ENCODE assay signal across 27 mouse cellular contexts in genomic region chr2:33342148-33342547, GRCm38 (mm10). TPM values are rescaled to one million over a fixed set of nuclear protein-coding genes. Genes with fewer than 3 reads are reported as not detected.
DNase-seq lines count a peak whose midpoint lies in the region; ATAC-seq and TF ChIP-seq lines count a peak whose summit lies in the region.
"Had no signal": no experiment of that assay in that cellular context is flagged by ENCODE, and none has a peak within 500 bp of the region (broad histone marks: within the 10 kb centered on the region; RNA-seq: fewer than 3 reads in every experiment).

No protein-coding gene starts in this region.

- no peaks in the 10 kb centered on the region for H3K27me3 ChIP-seq in myocyte (ENCODE audit: control insufficient read depth, insufficient read depth, insufficient read length)
- H3K27me3 ChIP-seq: CH12.LX; heart, embryonic 15.5 days; hindbrain, embryonic 12.5 days; intestine, embryonic 15.5 days; limb, embryonic 12.5 days; liver, embryonic 15.5 days; Patski had no signal

- H3K36me3 ChIP-seq in myocyte (ENCODE audit: control insufficient read depth, insufficient read depth): no peaks in the 10 kb centered on the region
- H3K36me3 ChIP-seq: forebrain, embryonic 10.5 days; heart, embryonic 15.5 days; intestine, embryonic 15.5 days; limb, embryonic 12.5 days; liver, embryonic 15.5 days had no signal

- H3K27ac ChIP-seq in left cerebral cortex, adult 2 months: 0 out of 2 replicates have a peak overlapping the region, but pooled peaks have one; percentile 40
- H3K27ac ChIP-seq: forebrain, embryonic 10.5 days; gastrocnemius, adult 2 months; heart, embryonic 15.5 days; hindbrain, embryonic 12.5 days; hindbrain, postnatal 0 days; intestine, embryonic 15.5 days; limb, embryonic 12.5 days; liver, embryonic 15.5 days; midbrain, embryonic 12.5 days had no signal

- peak; percentile 33 for DNase-seq in cerebellum, adult 9-11 months
- DNase-seq in cerebellum, postnatal 4 days (ENCODE audit: low spot score in 2 of 2): no peak
- DNase-seq in left cerebral cortex, adult 2 months (ENCODE audit: extremely low spot score in 1 of 2, low spot score in 2 of 2): no peak
- no peak for DNase-seq in left cerebral cortex, adult 11 months (ENCODE audit: low spot score)
- DNase-seq in brain, adult 2 months (ENCODE audit: low read depth, low spot score): peak; percentile 71
- DNase-seq in spleen, adult 12 weeks (ENCODE audit: low spot score): no peak
- DNase-seq: adrenal gland, postnatal 10 days; cerebellum, adult 11-12 months; gastrocnemius, adult 2 months; gastrocnemius, postnatal 36 days; kidney, adult 2 months; kidney, postnatal 36 days; layer of hippocampus, postnatal 36 days; lung, embryonic 14.5 days; thymus, postnatal 14 days had no signal

- no peak overlapping the region for H3ac ChIP-seq in myocyte (ENCODE audit: control insufficient read depth, insufficient read length)

- H3K4me2 ChIP-seq in myocyte (ENCODE audit: low read depth): peak overlapping the region; percentile 7
- H3K4me2 ChIP-seq: heart, embryonic 15.5 days; hindbrain, embryonic 12.5 days; intestine, embryonic 15.5 days; limb, embryonic 12.5 days; liver, embryonic 15.5 days; lung, embryonic 14.5 days; midbrain, embryonic 12.5 days had no signal

- no peak for TF ChIP-seq POLR2A in myocyte (IDR thresholded peaks at IDR 0.05; ENCODE audit: insufficient read length, low read depth)

- intact Hi-C loops in left cerebral cortex, adult 2 months (cut with DNase I): no loop called here

- TF ChIP-seq CTCF in left cerebral cortex, adult 2 months (IDR thresholded peaks at IDR 0.05): no peak

- ATAC-seq in granulocyte monocyte progenitor cell, adult 5-6 weeks (replicated peaks; ENCODE audit: poor library complexity, severe bottlenecking): no peak; the same call in 1 of the 2 replicates
- ATAC-seq: hindbrain, postnatal 0 days; intestine, embryonic 15.5 days; Patski had no signal

- H3K4me3 ChIP-seq in left cerebral cortex, adult 2 months: no peak overlapping the region
- H3K4me3 ChIP-seq in myocyte: no peak overlapping the region
- H3K4me3 ChIP-seq: forebrain, embryonic 10.5 days; gastrocnemius, adult 2 months; heart, embryonic 15.5 days; hindbrain, embryonic 12.5 days; intestine, embryonic 15.5 days; limb, embryonic 12.5 days; liver, embryonic 15.5 days; midbrain, embryonic 12.5 days had no signal

- no peaks in the 10 kb centered on the region for H3K79me2 ChIP-seq in myocyte (ENCODE audit: control insufficient read depth, insufficient read depth)

TF ChIP-seq in myocyte, 11 proteins besides CTCF, POLR2A, EP300 and RAD21:
- no peak for TF ChIP-seq TCF3 (IDR thresholded peaks at IDR 0.05; ENCODE audit: insufficient read length, low read depth)
- TF ChIP-seq E2F4 (IDR thresholded peaks at IDR 0.05; ENCODE audit: insufficient read depth): no peak
- no peak for TF ChIP-seq TCF12 (IDR thresholded peaks at IDR 0.05; ENCODE audit: insufficient read depth, poor library complexity, severe bottlenecking)
- no peak for TF ChIP-seq CEBPB (IDR thresholded peaks at IDR 0.05; ENCODE audit: insufficient read depth, poor library complexity, severe bottlenecking)
- TF ChIP-seq REST (IDR thresholded peaks at IDR 0.05; ENCODE audit: insufficient read depth, insufficient read length): no peak
- TF ChIP-seq USF1 (IDR thresholded peaks at IDR 0.05; ENCODE audit: low read depth): no peak
- no peak for TF ChIP-seq SRF (IDR thresholded peaks at IDR 0.05; ENCODE audit: control insufficient read depth, insufficient read length, low read depth)
- no peak for TF ChIP-seq POLR2AphosphoS2 (IDR thresholded peaks at IDR 0.05; ENCODE audit: insufficient read length, low read depth)
- TF ChIP-seq MAX (IDR thresholded peaks at IDR 0.05; ENCODE audit: low read depth): no peak
- no peak for TF ChIP-seq MYOG (IDR thresholded peaks at IDR 0.05; ENCODE audit: control insufficient read depth in 1 of 3, insufficient read depth in 1 of 3, insufficient read length in 2 of 3, low read depth in 2 of 3)
- no peak for TF ChIP-seq MYOD1 (IDR thresholded peaks at IDR 0.05; ENCODE audit: control insufficient read depth in 1 of 3, insufficient read length in 2 of 3, low read depth in 2 of 3)
TF ChIP-seq in myocyte: peak in this region for 0.

RNA-seq across cellular contexts. Expression of gene Ralgps1, which starts 29.1 kb away (rescaled TPM):
- 10 to 100 TPM; 62.8 to 70.2 TPM for total RNA-seq in left cerebral cortex, adult 2 months (2021)
- 1.3 TPM for polyA plus RNA-seq in myocyte (2012; fragmentation: generic; extraction: Trizol)
- 3.5 and 3.7 TPM in 2 replicates for total RNA-seq in granulocyte monocyte progenitor cell, adult 5-6 weeks (2014; fragmentation: Nextera tagmentation)
- 0.15 and 0.60 TPM in 2 replicates for total RNA-seq in granulocyte monocyte progenitor cell, adult 5-6 weeks (2017)

Comparison
In these comparisons a context has a peak if more than half of its experiments do, and no peak if none do; other contexts are left out.
1. DNase-seq: peak in cerebellum, adult 9-11 months (single experiment) and brain, adult 2 months (single experiment); none in cerebellum, postnatal 4 days (0 of 2), left cerebral cortex, adult 2 months (0 of 2), left cerebral cortex, adult 11 months (single experiment) and spleen, adult 12 weeks (single experiment).
2. RNA of gene Ralgps1, which starts 29.1 kb away (total RNA-seq): 62.8 to 70.2 TPM in left cerebral cortex, adult 2 months; 0.15 to 3.7 TPM in granulocyte monocyte progenitor cell, adult 5-6 weeks; every median in the first group is over 10 times any median in the second.